Mouse (Mus musculus) left cerebral cortex, adult 18-20 months (tissue): ENCODE measurements at regions not wholly inside any gene's neighbourhood (a gene's known extent, or its start where the extent isn't known, plus 50 kb on each side); places are given as distances from the start of the nearest gene placed in this dataset.

Experiments used
- DNase-seq, 2 experiments: peaks; one replicate each; pipeline ENCODE4 v3.0.0; 2021 to 2022; ENCODE audit warnings: low spot score in 2 of 2, mixed read lengths in 1 of 2

DNA sequence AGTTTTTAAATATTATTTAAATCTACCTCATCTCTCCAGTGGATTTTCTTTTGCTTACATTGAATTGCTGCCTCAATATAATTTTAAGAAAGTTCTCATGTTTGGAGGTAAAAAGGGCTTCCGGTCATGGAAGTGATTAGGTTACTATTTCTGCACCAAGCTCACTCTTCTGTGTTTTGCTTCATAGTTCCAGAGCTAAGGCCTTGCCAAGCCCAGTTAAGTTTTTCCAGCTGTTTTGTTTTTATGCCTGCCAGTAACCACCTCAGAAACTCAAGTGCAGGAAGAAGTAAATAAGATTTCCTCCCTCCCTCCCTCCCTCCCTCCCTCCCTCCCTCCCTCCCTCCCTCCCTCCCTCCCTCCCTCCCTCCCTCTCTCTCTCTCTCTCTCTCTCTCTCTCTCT lies 2466.1 kb downstream of the Poteg start:
- DNase-seq, result no peak

DNA sequence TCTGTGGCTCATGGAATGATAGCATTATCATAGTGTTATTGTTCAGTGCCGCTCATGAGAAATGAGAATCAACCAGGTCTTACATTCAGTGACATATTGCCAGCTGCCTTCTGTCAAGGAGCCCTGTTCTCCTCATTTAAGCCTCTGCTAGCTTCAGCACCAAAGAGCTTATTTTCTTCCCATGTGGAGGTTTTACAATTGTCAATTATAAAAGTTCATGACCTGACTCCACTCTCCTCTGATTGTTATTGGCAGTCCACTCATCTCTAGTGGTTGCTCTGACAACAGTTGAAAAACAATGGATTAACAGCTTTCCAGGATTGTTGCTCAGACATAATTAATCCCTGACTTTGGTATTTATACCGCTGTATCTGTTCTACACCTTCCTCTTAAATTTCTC lies 2473.0 kb downstream of the Poteg start:
- no peak for DNase-seq

DNA sequence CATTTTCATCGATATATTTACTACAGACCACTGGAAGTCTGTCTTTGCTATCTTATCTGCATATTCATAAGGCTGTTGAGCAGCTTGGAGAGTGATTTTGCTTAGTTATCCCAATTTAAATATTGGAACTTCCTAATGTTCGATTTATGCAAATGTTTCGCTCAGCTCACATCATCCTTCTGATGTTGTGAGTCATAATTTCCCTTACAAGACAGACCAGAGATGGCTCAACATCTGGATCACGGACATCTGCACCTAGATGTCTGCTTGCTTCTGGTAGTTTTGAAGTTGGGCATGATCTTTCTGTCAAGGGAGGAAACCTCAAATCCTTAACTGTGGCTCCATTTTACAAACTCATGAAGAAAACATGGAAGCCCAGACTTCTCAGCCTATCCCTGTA lies 2480.8 kb downstream of the Poteg start:
- no peak for DNase-seq

DNA sequence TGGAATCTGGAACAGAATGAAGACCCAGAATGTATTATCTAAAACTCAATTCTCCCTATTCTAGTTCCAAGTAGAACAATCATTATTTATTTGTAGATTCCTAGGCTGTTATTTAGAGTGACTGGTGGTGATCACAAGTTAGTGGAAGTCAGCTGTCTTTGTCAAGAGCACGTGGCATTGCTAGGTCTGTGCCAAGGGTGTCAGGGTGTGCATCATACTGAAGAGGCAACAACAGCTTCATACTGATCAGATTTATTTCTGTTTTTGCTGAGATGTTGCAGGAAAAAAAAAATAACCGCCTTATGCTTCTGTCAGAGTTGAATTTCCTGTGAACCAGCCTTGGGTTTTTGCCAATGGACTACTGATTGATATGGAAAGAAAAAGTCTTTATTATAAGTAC lies 2513.9 kb downstream of the Poteg start:
- no peak for DNase-seq

DNA sequence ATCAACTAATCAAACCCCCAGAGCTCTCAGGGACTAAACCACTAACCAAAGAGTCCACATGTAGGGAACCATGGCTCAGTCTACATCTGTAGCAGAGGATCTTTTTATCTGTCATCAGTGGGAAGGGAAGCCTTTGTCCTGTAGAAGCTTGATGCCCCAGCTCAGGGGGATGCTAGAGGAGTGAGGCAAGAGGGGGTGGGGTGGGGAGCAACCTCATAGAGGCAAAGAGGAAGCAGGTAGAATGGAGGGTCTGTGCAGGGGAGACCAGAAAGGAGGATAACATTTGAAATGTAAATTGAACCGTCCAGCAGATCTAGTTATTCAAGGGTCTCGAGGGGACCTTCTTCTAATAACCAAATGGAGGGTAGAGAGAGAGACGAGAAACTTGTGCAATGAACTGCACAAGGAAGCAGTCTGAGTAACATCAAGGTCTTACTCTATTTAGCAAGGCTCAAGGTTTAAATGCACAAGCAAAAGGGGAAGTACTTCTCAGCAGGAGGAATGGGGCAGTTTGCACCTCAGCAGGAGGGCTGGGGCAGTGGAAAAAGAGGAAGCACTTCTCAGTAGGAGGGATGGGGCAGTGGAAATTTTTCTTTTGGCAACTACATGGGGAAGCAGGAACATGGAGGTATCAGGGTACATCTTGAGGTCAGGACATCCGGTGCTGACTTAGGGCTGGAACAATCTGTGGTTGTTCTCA lies 2529.3 kb downstream of the Poteg start:
- DNase-seq, result no peak

DNA sequence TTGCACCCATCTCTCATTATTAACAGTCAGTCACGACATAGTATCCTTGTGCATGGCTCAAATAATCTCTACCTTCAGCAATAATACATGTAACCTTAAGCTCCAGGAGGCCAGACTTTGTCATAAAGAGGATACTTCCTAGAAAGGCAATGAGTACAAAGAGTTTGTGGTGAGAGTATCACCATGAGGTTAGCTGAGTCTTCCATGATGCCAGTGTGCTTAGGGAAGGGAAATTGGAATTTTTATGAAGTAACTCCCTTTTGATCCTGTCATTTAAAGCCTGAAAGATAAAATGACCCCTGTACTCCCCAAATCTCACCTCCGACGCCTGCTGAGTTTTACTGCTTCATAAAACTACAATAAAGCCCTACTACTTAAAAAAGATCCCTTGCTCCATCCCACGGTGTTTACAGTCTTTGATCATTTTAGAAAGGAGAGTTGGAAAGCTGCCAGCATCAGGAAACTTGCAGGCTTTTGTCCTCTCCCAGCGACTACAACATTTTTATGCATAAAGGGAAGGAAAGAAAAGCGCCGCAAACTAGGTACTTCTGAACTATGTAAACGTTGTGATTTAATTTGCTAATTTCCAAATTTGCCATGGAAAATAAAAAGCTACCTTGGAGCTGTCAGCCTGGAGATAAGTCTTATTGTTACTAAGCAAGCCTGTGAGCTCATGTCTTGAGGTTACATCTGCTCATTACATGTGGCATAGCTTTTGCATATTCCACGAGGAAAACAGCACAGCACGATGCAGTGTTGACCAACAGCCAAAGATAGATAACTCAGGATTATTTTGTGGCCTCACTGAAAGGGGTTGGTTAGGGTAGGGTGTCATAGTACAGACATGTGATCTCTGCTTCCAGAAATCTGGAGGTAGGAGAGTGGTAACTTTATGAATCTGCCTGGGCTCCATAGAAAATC lies 2531.4 kb downstream of the Poteg start:
- DNase-seq, result peak in 1 of 2 experiments; percentile 5

DNA sequence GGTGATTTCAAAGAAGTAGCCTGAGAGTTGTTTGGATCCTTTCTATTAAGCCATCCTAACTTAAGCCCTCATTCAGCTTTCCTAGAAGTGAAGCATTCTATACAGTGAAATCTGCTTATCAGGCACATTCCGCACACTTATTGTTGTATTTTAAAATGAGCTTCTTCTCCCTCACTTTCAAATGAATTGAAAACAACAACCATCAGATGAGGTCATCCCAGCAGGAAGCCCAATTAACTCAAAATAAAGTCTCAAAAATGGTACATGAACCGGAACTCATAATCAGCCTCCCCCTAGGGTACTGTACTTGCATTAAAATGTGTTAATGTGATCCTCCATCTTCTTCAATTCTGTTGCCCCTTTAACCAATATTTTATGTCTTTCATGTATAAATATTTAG lies 2545.1 kb downstream of the Poteg start:
- DNase-seq, result no peak

DNA sequence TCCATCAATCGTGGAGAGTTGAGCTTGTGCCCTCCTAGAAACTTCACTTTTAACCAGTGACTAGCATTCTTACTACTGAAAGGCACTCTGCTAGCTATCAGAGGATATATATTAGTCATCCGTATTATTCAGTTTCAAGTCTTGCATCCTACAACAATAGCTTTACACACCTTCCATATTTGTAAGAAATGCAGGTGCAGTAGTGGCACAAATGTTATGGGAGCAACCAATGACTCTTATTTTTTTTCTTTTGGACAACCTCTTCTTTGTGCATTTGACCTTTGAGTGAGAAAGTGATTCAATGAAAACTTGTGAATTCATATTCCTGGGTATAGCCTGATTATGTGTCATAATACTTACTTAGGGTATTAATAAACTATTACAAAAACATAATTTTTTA lies 2551.9 kb downstream of the Poteg start:
- DNase-seq, result no peak
